In the genomic region with DNA sequence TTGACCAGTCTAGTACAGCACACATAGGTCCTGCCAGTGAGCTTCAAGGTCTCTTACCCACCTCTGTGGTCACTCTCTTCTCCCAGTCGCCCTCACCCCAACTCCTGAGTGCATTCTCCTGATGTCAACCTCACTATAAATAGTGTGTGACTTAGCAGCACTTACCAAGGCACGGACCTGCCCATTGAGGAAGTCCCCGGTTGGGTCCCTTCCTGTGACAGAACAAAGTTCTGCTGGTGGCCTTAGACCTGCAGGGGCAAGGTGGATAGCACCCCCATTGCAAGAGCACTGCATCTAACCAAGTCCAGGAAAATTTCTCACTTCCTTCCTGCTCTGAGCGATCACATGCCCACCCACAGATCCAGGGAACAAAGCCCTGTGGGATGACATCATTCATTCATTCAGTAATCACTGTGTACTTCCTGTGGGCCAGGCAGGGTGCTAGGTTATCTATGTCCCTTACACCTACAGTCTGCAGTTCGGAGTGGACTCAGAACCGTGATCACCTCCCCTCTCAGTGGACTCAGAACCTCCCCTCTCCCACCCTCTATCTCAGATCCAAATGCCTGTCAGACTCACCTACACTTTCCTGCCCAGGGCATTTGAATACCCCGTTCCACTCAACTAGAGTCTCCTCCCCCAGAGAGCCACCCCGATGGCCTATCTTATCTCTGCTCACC, we compare ENCODE assay signal across 16 mouse cellular contexts. TPM values are rescaled to one million over a fixed set of nuclear protein-coding genes. Genes with fewer than 3 reads are reported as not detected.
DNase-seq lines count a peak whose midpoint lies in the region; ATAC-seq and TF ChIP-seq lines count a peak whose summit lies in the region.
"Had no signal": no experiment of that assay in that cellular context is flagged by ENCODE, and none has a peak within 500 bp of the region (broad histone marks: within the 10 kb centered on the region; RNA-seq: fewer than 3 reads in every experiment).

No protein-coding gene starts in this region.

- no peaks in the 10 kb centered on the region for H3K36me3 ChIP-seq in lung, embryonic 14.5 days (ENCODE audit: insufficient read depth)
- H3K36me3 ChIP-seq in C2C12 (ENCODE audit: control insufficient read depth, insufficient read depth) (no peaks in the 10 kb centered on the region), myocyte (ENCODE audit: control insufficient read depth, insufficient read depth) (no peaks in the 10 kb centered on the region)
- no peaks in the 10 kb centered on the region for H3K36me3 ChIP-seq in heart, embryonic 15.5 days
- H3K36me3 ChIP-seq: embryonic facial prominence, embryonic 12.5 days; forebrain, embryonic 12.5 days; hindbrain, embryonic 15.5 days; neural tube, embryonic 12.5 days had no signal

- no peaks in the 10 kb centered on the region; the same call in 1 of the 2 replicates for H3K4me1 ChIP-seq in lung, embryonic 14.5 days (ENCODE audit: insufficient read depth)
- H3K4me1 ChIP-seq in lung, adult 2 months (ENCODE audit: control insufficient read depth, insufficient read depth, low read length): peaks cover 6% of the 10 kb centered on the region; the same call in 1 of the 2 replicates
- H3K4me1 ChIP-seq in heart, embryonic 15.5 days (replicated peaks): peaks cover 9% of the 10 kb centered on the region; the same call in 1 of the 2 replicates
- H3K4me1 ChIP-seq: embryonic facial prominence, embryonic 12.5 days had no signal

- H3K79me2 ChIP-seq in C2C12 (ENCODE audit: control insufficient read depth, insufficient read depth) (no peaks in the 10 kb centered on the region), myocyte (ENCODE audit: control insufficient read depth, insufficient read depth) (no peaks in the 10 kb centered on the region)

- H3ac ChIP-seq in C2C12 (ENCODE audit: control insufficient read depth, insufficient read length, low read depth) (no peak overlapping the region), myocyte (ENCODE audit: control insufficient read depth, insufficient read length) (no peak overlapping the region)

- H3K27ac ChIP-seq in lung, embryonic 14.5 days (ENCODE audit: low read depth): no peak overlapping the region
- no peak overlapping the region for H3K27ac ChIP-seq in heart, embryonic 15.5 days
- H3K27ac ChIP-seq: embryonic facial prominence, embryonic 12.5 days; forebrain, embryonic 12.5 days; hindbrain, embryonic 15.5 days; neural tube, embryonic 12.5 days had no signal

- DNase-seq in lung, embryonic 14.5 days: no peak
- no peak for DNase-seq in lung, adult 2 months
- DNase-seq in cerebellum, postnatal 14 days: no peak
- DNase-seq in cerebellum, adult 9-10 months: no peak
- DNase-seq: cerebellum, postnatal 36 days; kidney, adult 11 months; thymus, adult 18-20 months had no signal

- ATAC-seq in lung, embryonic 14.5 days (ENCODE audit: insufficient read depth): peak; percentile 45; the same call in 1 of the 2 replicates
- ATAC-seq in heart, embryonic 15.5 days (replicated peaks; ENCODE audit: insufficient number of reproducible peaks, insufficient read depth, low FRiP score, low read depth): peak; percentile 27; the same call in 1 of the 2 replicates
- ATAC-seq: Patski had no signal

- no peaks in the 10 kb centered on the region for H3K79me3 ChIP-seq in C2C12 (ENCODE audit: low read depth)

- no peak overlapping the region for H3K9ac ChIP-seq in lung, embryonic 14.5 days
- H3K9ac ChIP-seq in heart, embryonic 15.5 days: no peak overlapping the region
- H3K9ac ChIP-seq: embryonic facial prominence, embryonic 12.5 days; forebrain, embryonic 12.5 days; hindbrain, embryonic 15.5 days; neural tube, embryonic 12.5 days had no signal

- no peaks in the 10 kb centered on the region for H3K9me3 ChIP-seq in lung, embryonic 14.5 days (ENCODE audit: low read depth, low read length)
- no peaks in the 10 kb centered on the region for H3K9me3 ChIP-seq in heart, embryonic 15.5 days (replicated peaks)
- H3K9me3 ChIP-seq: embryonic facial prominence, embryonic 12.5 days; forebrain, embryonic 12.5 days; hindbrain, embryonic 15.5 days; neural tube, embryonic 12.5 days had no signal

- no peak for TF ChIP-seq POLR2A in lung, adult 2 months (IDR thresholded peaks at IDR 0.05; ENCODE audit: borderline replicate concordance, extremely low read depth, low read depth, low read length)
- TF ChIP-seq POLR2A in myocyte (IDR thresholded peaks at IDR 0.05; ENCODE audit: insufficient read length, low read depth): no peak

- 59% methylated on average over 8 of the region's 8 CpGs for WGBS in lung, embryonic 14.5 days
- WGBS in lung, adult 2 months: 40% methylated on average over 8 of the region's 8 CpGs
- 40% methylated on average over 8 of the region's 8 CpGs for WGBS in heart, embryonic 15.5 days

- no peak overlapping the region for H3K4me3 ChIP-seq in lung, embryonic 14.5 days (ENCODE audit: low read depth, low read length)
- no peak overlapping the region for H3K4me3 ChIP-seq in lung, adult 2 months (replicated peaks; ENCODE audit: extremely low read depth, low read depth, low read length)
- H3K4me3 ChIP-seq in C2C12 (ENCODE audit: insufficient read depth, poor library complexity, severe bottlenecking) (no peak overlapping the region), myocyte (no peak overlapping the region)
- no peak overlapping the region for H3K4me3 ChIP-seq in heart, embryonic 15.5 days
- H3K4me3 ChIP-seq: embryonic facial prominence, embryonic 12.5 days; forebrain, embryonic 12.5 days; hindbrain, embryonic 15.5 days; neural tube, embryonic 12.5 days had no signal

- peaks cover 26% of the 10 kb centered on the region for H3K27me3 ChIP-seq in lung, embryonic 14.5 days (ENCODE audit: insufficient read depth, low read length)
- peaks cover 2% of the 10 kb centered on the region for H3K27me3 ChIP-seq in C2C12 (ENCODE audit: control insufficient read depth, insufficient read depth, insufficient read length)
- H3K27me3 ChIP-seq in heart, embryonic 15.5 days: peaks cover 32% of the 10 kb centered on the region
- no peaks in the 10 kb centered on the region for H3K27me3 ChIP-seq in myocyte (ENCODE audit: control insufficient read depth, insufficient read depth, insufficient read length)

- TF ChIP-seq CTCF in lung, embryonic 14.5 days (IDR thresholded peaks at IDR 0.05; ENCODE audit: low read depth): no peak
- no peak for TF ChIP-seq CTCF in lung, adult 2 months (IDR thresholded peaks at IDR 0.05; ENCODE audit: insufficient read depth, low read length)
- no peak for TF ChIP-seq CTCF in C2C12 (IDR thresholded peaks at IDR 0.05; ENCODE audit: control insufficient read depth, insufficient read depth, insufficient read length)

- no peak overlapping the region for H3K4me2 ChIP-seq in lung, embryonic 14.5 days
- H3K4me2 ChIP-seq in heart, embryonic 15.5 days: no peak overlapping the region
- no peak overlapping the region for H3K4me2 ChIP-seq in myocyte (ENCODE audit: low read depth)
- H3K4me2 ChIP-seq: embryonic facial prominence, embryonic 12.5 days; forebrain, embryonic 12.5 days; hindbrain, embryonic 15.5 days; liver, embryonic 11.5 days; neural tube, embryonic 12.5 days had no signal

TF ChIP-seq in C2C12, 6 proteins besides CTCF, POLR2A, EP300 and RAD21:
- TF ChIP-seq MAX (IDR thresholded peaks at IDR 0.05): no peak
- peak; percentile 5 for TF ChIP-seq USF1 (IDR thresholded peaks at IDR 0.05; ENCODE audit: low read depth)

TF ChIP-seq in myocyte, 11 proteins besides CTCF, POLR2A, EP300 and RAD21:
- peak; percentile 16 for TF ChIP-seq USF1 (IDR thresholded peaks at IDR 0.05; ENCODE audit: low read depth)
- TF ChIP-seq E2F4 (IDR thresholded peaks at IDR 0.05; ENCODE audit: insufficient read depth): no peak

RNA-seq across cellular contexts. Expression of gene Bean1, which starts 5.7 kb away (rescaled TPM):
- polyA plus RNA-seq in lung, embryonic 14.5 days (2014; fragmentation: Nextera tagmentation; extraction: Ambion mirVana): 0.74 and 0.86 TPM in 2 replicates
- 0.62 and 1.3 TPM in 2 replicates for polyA plus RNA-seq in lung, adult 2 months (2012; rRNA removed)
- 0.13 TPM for polyA plus RNA-seq in C2C12 (2012; fragmentation: generic; extraction: Trizol)
- polyA plus RNA-seq in heart, embryonic 15.5 days (2015; fragmentation: Nextera tagmentation; extraction: Ambion mirVana): 0.84 and 1.2 TPM in 2 replicates
- 0.34 TPM for polyA plus RNA-seq in myocyte (2012; fragmentation: generic; extraction: Trizol)
- polyA plus RNA-seq: Patski had no signal
